Mouse (Mus musculus) limb, embryonic 12.5 days (tissue): ENCODE data around the gene Gm10382. TPM values are rescaled to one million over a fixed set of nuclear protein-coding genes. Genes with fewer than 3 reads are reported as not detected.
A peak's percentile ranks its signal among the peaks of the same experiment; 100 is the strongest.

Experiments
- ATAC-seq: fragments of 200-750 bp; cut with Nextera tagmentation; 2 replicates; pipeline ENCODE4 v1.8.0; 2017; ENCODE audit warnings: low read depth, moderate TSS enrichment; ENCODE audit not compliant: insufficient number of reproducible peaks, insufficient read depth, low FRiP score, low TSS enrichment
- H3K27ac ChIP-seq: fragments of 300-500 bp; sonication (generic); 2 replicates; pipeline ENCODE4 v1.5.1; 2016; ENCODE audit warnings: mild to moderate bottlenecking, moderate library complexity
- H3K27me3 ChIP-seq: fragments of 300-500 bp; sonication (generic); 2 replicates; pipeline ENCODE4 v1.6.1; 2016; ENCODE audit warnings: mild to moderate bottlenecking, moderate library complexity
- H3K36me3 ChIP-seq: fragments of 300-500 bp; sonication (generic); 2 replicates; pipeline ENCODE4 v1.6.1; 2016; ENCODE audit warnings: mild to moderate bottlenecking, moderate library complexity
- H3K4me1 ChIP-seq: fragments of 300-500 bp; sonication (generic); replicated peaks from 2 replicates; pipeline ENCODE4 v1.6.1; 2016
- H3K4me2 ChIP-seq: fragments of 300-500 bp; sonication (generic); 2 replicates; pipeline ENCODE4 v1.6.1; 2016; ENCODE audit warnings: mild to moderate bottlenecking, moderate library complexity
- H3K4me3 ChIP-seq: fragments of 300-500 bp; sonication (generic); replicated peaks from 2 replicates; pipeline ENCODE4 v1.5.1; 2016; ENCODE audit warnings: mild to moderate bottlenecking
- H3K9ac ChIP-seq: fragments of 300-500 bp; sonication (generic); replicated peaks from 2 replicates; pipeline ENCODE4 v1.6.1; 2016; ENCODE audit warnings: mild to moderate bottlenecking, moderate library complexity
- H3K9me3 ChIP-seq: fragments of 300-500 bp; sonication (generic); 2 replicates; pipeline ENCODE4 v1.6.1; 2016; ENCODE audit warnings: mild to moderate bottlenecking, moderate library complexity
- WGBS: fragments of 180-500 bp; shearing (Covaris S2); methylation state at CpG from one replicate; pipeline ENCODE4 v1.1.7; 2016; 5-methylcytosine and 5-hydroxymethylcytosine counted together
- polyA plus RNA-seq: library from polyadenylated mRNA; unstranded; fragments of >200 nt; fragmentation: Nextera tagmentation; extraction: Ambion mirVana; gene quantifications from 2 replicates; pipeline ENCODE4 v1.2.1, GENCODE M21; 2016

Gene Gm10382
- 0.39 and 0.46 TPM in 2 replicates for polyA plus RNA-seq

- Histone ChIP-seq H3K27me3 (no peaks in the 10 kb centered on the region), H3K4me1 (peaks cover 33% of the 10 kb centered on the region), H3K36me3 (peaks cover 22% of the 10 kb centered on the region), H3K4me2 (peak within 1 kb of the TSS; percentile 90), H3K27ac (peak within 1 kb of the TSS; percentile 93), H3K4me3 (peak within 1 kb of the TSS; percentile 99), H3K9me3 (no peaks in the 10 kb centered on the region), H3K9ac (peak within 1 kb of the TSS; percentile 98)
- peak; percentile 8; the same call in 1 of the 2 replicates for ATAC-seq
- under 1% methylated on average over 41 of the region's 41 CpGs for WGBS
These were observed at the start of gene Gm10382 for GRCm38 (mm10) chr5:125389131-125389578. Gene Gm10382 (plus strand): TSS chr5:125389322.

DNA sequence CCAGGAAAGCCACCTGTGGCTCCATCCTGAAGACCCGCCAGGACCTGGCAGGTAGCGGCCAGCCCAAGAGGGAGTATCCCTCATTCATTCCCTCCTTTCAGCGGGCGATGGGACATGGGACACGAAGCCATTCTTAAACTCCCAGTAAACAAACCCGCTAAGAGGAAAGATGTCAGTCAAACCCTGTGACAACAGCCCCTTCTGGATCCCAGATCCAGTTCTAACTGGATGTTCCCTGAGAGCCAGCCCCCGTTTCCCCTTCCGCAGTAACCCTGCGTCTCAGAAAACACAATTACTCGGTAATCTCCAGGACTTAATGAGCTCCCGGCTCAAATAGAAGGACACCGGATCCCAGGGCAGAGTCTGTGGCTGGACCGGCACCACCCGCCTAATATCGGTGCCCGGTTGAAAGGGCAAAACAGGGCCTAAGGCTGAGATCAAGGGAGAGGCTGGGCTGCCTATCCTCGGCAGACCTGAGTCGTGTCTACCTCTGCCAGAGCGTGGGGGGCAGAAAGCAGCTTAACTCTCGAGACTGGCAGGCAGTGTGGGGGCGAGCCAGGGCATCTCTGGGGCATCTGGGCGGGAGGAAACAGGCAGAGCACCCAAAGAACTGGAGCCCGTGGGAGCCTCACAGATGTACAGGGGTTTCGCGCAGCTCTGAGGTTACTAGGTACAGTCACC lies 49.1 kb upstream of the Gm10382 start:
- ATAC-seq: 0 out of 2 replicates have a peak, but pooled peaks have one; percentile 6
- peaks cover 28% of the 10 kb centered on the region for H3K4me1 ChIP-seq
- H3K9ac ChIP-seq: peak overlapping the region; percentile 76
- 3% methylated on average over 25 of the region's 25 CpGs for WGBS
- peak overlapping the region; percentile 96 for H3K4me2 ChIP-seq
- peak overlapping the region; percentile 76 for H3K4me3 ChIP-seq
- H3K27me3 ChIP-seq: peaks cover 10% of the 10 kb centered on the region
- no peak overlapping the region for H3K27ac ChIP-seq
- no peaks in the 10 kb centered on the region for H3K9me3 ChIP-seq
- H3K36me3 ChIP-seq: no peaks in the 10 kb centered on the region

DNA sequence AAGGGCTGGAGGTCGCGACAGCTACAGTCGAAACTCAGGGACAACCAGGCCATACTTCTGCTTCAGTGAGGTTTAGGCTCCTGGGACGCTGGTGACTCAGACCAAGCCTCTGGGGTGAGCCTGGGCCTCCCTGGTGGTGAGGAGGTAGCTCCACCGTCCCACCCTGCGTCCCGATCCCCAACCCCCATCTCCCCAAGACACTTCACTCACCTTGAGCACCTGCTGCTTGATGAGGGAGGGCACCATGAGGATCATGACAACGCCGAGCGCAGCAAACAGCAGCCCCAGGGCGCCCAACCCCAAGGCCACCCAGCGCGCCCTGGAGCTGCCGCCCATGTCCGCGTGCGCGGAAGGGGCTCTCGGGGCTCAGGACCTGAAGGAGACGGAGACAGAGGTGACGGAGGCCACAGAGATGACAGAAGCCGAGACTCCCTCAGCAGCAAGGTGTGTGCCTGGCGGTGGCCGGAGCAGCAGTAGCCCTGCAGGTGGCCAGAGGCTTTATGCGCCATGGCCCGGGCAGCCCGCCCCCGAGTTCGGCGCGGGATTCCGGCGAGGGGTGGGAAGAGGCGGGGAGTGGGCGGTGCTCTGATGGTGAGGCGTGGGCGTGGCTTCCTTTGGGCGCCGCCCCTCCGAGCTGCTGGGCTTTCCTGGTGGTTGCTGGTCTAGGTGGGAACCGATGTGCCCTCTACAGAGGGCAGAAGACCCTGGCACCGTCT lies 48.4 kb upstream of the Gm10382 start, which contains the start of gene Scarb1:
Gene Scarb1, minus strand, starts transcription at position 548 of the 716 bp plus-strand sequence.
- WGBS: under 1% methylated on average over 42 of the region's 42 CpGs
- Histone ChIP-seq H3K27ac (no peak within 1 kb of the TSS), H3K9me3 (no peaks in the 10 kb centered on the region), H3K9ac (peak within 1 kb of the TSS; percentile 76), H3K4me1 (peaks cover 28% of the 10 kb centered on the region), H3K27me3 (peaks cover 10% of the 10 kb centered on the region), H3K4me2 (peak within 1 kb of the TSS; percentile 96), H3K4me3 (peak within 1 kb of the TSS; percentile 76), H3K36me3 (no peaks in the 10 kb centered on the region)
- peak; percentile 73 for ATAC-seq

DNA sequence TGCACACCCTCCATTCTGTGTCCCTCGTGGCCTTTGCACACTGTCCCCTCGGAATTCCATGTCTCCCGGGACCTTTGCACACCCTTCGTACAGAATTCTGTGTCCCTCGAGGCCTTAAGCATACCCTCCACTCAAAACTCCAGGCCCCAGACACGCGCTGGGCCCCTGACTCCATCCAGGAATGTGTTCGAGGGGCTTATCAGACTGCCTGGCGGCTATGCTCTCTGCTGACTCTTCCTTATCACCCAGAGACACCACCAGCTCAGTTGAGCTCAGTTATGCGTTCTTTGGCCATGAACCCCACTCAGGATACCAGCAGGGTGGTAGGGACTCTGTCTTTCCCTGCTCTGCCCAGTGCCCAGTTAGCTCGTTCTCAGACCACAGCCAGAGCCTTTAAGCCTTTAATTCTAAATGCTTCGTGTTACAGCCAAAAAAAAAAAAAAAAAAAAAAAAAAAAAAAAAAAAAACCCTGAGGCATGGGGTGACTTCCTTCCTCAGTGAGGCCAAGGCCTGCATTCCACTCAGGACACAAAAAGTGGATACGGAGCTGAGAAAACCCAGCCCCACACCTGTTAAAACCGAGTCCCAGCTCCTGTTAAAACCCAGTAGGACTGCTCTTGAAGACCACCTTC lies 47.5 kb upstream of the Gm10382 start:
- Histone ChIP-seq H3K4me1 (peaks cover 28% of the 10 kb centered on the region), H3K9ac (no peak overlapping the region), H3K4me3 (peak overlapping the region; percentile 76), H3K27me3 (peaks cover 10% of the 10 kb centered on the region), H3K9me3 (no peaks in the 10 kb centered on the region), H3K4me2 (peak overlapping the region; percentile 96), H3K27ac (no peak overlapping the region), H3K36me3 (no peaks in the 10 kb centered on the region)
- no peak; the same call in 1 of the 2 replicates for ATAC-seq
- 52% methylated on average over 14 of the region's 14 CpGs for WGBS

DNA sequence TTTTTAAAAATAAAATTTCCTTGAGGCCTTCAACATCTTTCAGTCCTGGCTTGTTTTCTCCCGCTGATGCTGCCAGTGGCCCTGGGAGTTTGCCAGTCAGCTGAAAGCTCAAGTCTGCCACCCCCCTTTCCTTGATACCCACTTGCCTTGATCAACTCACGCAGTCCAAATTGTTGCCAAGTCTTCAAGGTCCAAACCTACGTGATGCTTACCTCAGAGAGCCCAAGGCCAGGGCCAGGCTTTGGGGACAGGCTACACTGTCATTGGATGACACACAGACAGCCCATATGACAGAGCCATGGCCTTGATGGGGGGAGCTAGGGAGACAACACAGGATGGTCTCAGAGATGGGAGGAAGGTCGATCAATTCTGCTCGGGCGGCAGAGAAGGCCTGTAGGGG lies 44.8 kb upstream of the Gm10382 start:
- WGBS: 90% methylated on average over 6 of the region's 6 CpGs
- H3K27ac ChIP-seq: no peak overlapping the region
- ATAC-seq: no peak
- peaks cover 17% of the 10 kb centered on the region for H3K4me1 ChIP-seq
- H3K9me3 ChIP-seq: no peaks in the 10 kb centered on the region
- H3K27me3 ChIP-seq: peaks cover 9% of the 10 kb centered on the region
- H3K4me2 ChIP-seq: no peak overlapping the region
- H3K4me3 ChIP-seq: no peak overlapping the region
- no peaks in the 10 kb centered on the region for H3K36me3 ChIP-seq
- no peak overlapping the region for H3K9ac ChIP-seq

- no peak overlapping the region for H3K9ac ChIP-seq
- no peak for ATAC-seq
- WGBS: 81% methylated on average over 7 of the region's 7 CpGs
These were observed 41.1 kb upstream of the Gm10382 start for GRCm38 (mm10) chr5:125348067-125348466.

DNA sequence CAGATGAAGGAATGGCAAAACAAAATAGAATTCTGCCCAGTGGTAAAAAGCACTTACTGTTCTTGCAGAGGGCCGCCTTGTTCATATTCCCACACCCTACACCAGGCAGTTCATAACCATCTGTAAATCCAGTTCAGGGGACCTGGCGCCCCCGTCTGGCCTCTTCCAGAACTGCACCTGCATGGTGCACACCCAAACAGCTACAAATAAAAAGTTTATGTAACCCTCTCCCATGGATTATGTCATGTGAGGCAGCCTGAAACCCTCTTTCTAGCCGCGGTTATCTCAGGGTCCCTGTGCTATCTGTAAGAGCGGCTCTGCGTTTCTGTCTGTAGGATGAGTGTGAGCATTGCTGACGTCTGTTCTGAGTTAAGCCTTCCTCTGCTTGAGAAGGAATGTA lies 40.6 kb upstream of the Gm10382 start:
- Histone ChIP-seq H3K9me3 (peaks cover 8% of the 10 kb centered on the region; the same call in 1 of the 2 replicates), H3K4me3 (no peak overlapping the region), H3K9ac (no peak overlapping the region), H3K27ac (no peak overlapping the region), H3K27me3 (no peaks in the 10 kb centered on the region), H3K4me2 (no peak overlapping the region), H3K36me3 (no peaks in the 10 kb centered on the region), H3K4me1 (no peaks in the 10 kb centered on the region)
- 33% methylated on average over 8 of the region's 8 CpGs for WGBS
- no peak for ATAC-seq

More at GRCm38 (mm10) chr5:125348067-125348466, 41.1 kb upstream of the Gm10382 start:
- Histone ChIP-seq H3K27ac (no peak overlapping the region), H3K9me3 (peaks cover 4% of the 10 kb centered on the region; the same call in 1 of the 2 replicates), H3K27me3 (no peaks in the 10 kb centered on the region), H3K4me2 (no peak overlapping the region), H3K4me1 (no peaks in the 10 kb centered on the region), H3K36me3 (no peaks in the 10 kb centered on the region), H3K4me3 (no peak overlapping the region)

DNA sequence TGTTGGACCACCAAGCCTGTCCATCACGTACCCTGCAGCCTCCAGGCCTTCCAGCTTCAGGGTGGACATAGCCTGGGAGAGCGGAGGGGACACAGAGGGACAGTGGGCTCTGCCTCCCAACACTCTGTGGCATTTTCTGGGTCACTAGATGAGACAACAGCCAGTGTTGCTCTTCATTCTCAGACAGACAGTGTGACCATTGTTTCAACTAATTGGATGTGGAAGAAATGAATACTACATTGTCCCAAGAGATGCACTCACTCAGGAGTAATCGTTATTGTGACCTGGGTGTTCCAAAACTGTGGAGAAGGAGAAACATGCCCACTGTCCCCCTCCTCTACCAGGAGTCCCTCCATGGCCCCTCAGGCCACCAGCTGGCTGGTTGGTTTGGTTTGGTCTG lies 39.7 kb upstream of the Gm10382 start:
- no peak for ATAC-seq
- Histone ChIP-seq H3K4me2 (no peak overlapping the region), H3K4me1 (no peaks in the 10 kb centered on the region), H3K4me3 (no peak overlapping the region), H3K9me3 (peaks cover 9% of the 10 kb centered on the region; the same call in 1 of the 2 replicates), H3K9ac (no peak overlapping the region), H3K36me3 (no peaks in the 10 kb centered on the region), H3K27me3 (no peaks in the 10 kb centered on the region), H3K27ac (no peak overlapping the region)
- 85% methylated on average over 3 of the region's 3 CpGs for WGBS

DNA sequence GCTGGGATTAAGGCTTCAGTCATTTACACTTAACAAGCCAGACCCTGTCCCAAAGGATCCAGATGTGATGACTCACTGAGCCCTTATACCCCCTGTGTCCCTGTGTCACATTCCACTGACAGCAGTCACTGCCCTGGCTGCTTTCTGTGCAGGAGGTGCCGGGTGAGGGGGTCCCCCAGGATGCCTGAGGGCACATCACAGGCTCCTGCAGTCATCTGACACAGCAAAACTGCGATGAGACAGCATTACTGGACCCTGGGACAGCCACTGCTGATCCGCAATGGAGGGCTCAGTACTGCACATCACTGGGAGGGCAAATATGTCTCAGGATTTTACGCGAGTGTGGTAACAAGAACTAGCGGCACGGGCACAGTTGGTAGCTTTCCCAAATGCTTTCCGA lies 38.1 kb upstream of the Gm10382 start:
- ATAC-seq: no peak
- Histone ChIP-seq H3K4me2 (no peak overlapping the region), H3K4me1 (peaks cover 11% of the 10 kb centered on the region), H3K27me3 (no peaks in the 10 kb centered on the region), H3K36me3 (no peaks in the 10 kb centered on the region), H3K9ac (no peak overlapping the region), H3K9me3 (peaks cover 9% of the 10 kb centered on the region; the same call in 1 of the 2 replicates), H3K4me3 (no peak overlapping the region), H3K27ac (no peak overlapping the region)
- WGBS: 78% methylated on average over 8 of the region's 8 CpGs

GRCm38 (mm10) chr5:125351939-125352338 lies 37.2 kb upstream of the Gm10382 start:
- H3K4me1 ChIP-seq: peaks cover 13% of the 10 kb centered on the region
- H3K4me3 ChIP-seq: no peak overlapping the region
- H3K36me3 ChIP-seq: no peaks in the 10 kb centered on the region
- ATAC-seq: no peak
- H3K27ac ChIP-seq: no peak overlapping the region
- H3K9ac ChIP-seq: no peak overlapping the region
- H3K27me3 ChIP-seq: no peaks in the 10 kb centered on the region
- peaks cover 9% of the 10 kb centered on the region; the same call in 1 of the 2 replicates for H3K9me3 ChIP-seq
- H3K4me2 ChIP-seq: no peak overlapping the region
- WGBS: 91% methylated on average over 5 of the region's 5 CpGs

DNA sequence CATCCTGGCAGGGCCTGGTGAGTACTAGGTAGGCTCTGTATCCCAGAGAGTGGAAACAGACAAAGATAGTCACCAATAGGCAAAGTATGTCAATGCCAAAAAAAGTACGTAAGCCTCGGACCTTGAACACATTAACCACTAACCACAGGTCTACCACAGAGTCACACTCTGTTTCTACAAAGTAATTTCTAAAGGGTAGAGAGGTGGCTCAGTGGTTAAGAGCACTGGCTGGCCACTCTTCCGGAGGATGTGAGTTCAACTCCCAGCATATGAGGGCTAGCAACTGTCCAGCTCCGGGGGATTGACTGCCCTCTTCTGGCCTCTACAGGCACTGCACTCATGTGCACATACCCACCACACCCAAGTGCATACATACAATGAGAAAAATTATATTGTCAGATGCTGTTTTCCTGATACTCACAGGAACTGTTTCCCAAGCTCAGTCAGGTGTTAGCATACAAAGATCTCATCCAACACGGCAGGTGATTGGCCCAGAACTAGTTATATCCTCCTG lies 36.3 kb upstream of the Gm10382 start:
- Histone ChIP-seq H3K27me3 (no peaks in the 10 kb centered on the region), H3K27ac (no peak overlapping the region), H3K9ac (no peak overlapping the region), H3K4me1 (peaks cover 13% of the 10 kb centered on the region), H3K36me3 (no peaks in the 10 kb centered on the region), H3K4me2 (no peak overlapping the region), H3K4me3 (no peak overlapping the region), H3K9me3 (peaks cover 9% of the 10 kb centered on the region; the same call in 1 of the 2 replicates)
- ATAC-seq: no peak
- 93% methylated on average over 5 of the region's 5 CpGs for WGBS
